Mouse (Mus musculus): ENCODE measurements around the gene Lipt1. TPM values are rescaled to one million over a fixed set of nuclear protein-coding genes. Genes with fewer than 3 reads are reported as not detected.

Lipt1 gene
- polyA plus RNA-seq, 1 experiment: 3.3 TPM

DNA sequence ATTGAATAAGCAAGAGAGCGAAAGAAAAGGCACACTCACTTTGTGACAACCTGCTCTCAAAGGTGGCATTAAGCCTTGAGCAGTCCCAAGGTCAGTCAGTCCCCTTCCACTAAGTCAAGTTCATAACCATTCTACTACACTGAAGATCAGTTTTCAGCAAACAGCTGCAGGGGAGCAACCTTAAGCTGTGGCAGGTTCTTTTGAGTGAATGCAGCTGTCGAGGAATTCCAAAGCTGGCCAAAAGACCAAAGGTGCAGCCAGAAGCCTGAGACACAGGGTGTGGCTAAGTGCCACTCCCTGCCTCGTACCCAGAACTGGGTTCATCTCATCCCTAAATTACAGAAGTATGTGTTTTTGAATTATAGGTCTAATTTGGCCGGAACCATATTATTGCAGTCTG is 28.3 kb downstream of the Lipt1 start:
- no peaks in the 10 kb centered on the region for H3K4me1 ChIP-seq (ENCODE audit: control insufficient read depth, insufficient read depth, low read length)
- peaks cover 2% of the 10 kb centered on the region for H3K36me3 ChIP-seq (ENCODE audit: control insufficient read depth, insufficient read depth, low read length)
- no peak overlapping the region for H3K27ac ChIP-seq (ENCODE audit: control insufficient read depth, insufficient read depth, low read depth, low read length)
- H3K4me3 ChIP-seq (ENCODE audit: control insufficient read depth, low read depth, low read length): no peak overlapping the region
- no peak for TF ChIP-seq POLR2A (IDR thresholded peaks at IDR 0.05; ENCODE audit: control insufficient read depth, low read depth, low read length)
- TF ChIP-seq CTCF (IDR thresholded peaks at IDR 0.05; ENCODE audit: control insufficient read depth, insufficient read depth, insufficient replicate concordance, low read depth, low read length): no peak
- no peaks in the 10 kb centered on the region for H3K27me3 ChIP-seq (ENCODE audit: control insufficient read depth, insufficient read depth, low read length)

DNA sequence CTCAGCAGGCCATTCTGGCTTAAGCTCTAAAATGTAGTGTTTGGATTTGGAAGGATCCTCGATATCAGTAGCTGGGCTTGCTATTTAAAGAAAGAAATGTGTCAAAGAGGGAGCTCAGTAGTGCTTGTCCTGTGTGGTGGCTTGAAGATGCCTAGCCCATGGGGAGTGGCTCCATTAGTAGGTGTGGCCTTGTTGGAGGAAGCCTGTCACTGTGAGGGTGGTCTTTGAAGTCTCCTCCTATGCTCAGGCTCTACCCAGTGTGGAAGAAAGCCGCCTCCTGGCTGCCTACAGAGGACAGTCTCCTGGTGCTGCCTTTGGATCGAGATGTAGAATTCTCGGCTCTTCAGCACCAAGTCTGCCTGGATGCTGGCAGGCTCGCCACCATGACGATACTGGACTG is 28.8 kb downstream of the Lipt1 start:
- H3K4me3 ChIP-seq (ENCODE audit: control insufficient read depth, low read depth, low read length): no peak overlapping the region
- no peaks in the 10 kb centered on the region for H3K36me3 ChIP-seq (ENCODE audit: control insufficient read depth, insufficient read depth, low read length)
- TF ChIP-seq CTCF (IDR thresholded peaks at IDR 0.05; ENCODE audit: control insufficient read depth, insufficient read depth, insufficient replicate concordance, low read depth, low read length): no peak
- TF ChIP-seq POLR2A (IDR thresholded peaks at IDR 0.05; ENCODE audit: control insufficient read depth, low read depth, low read length): no peak
- no peak overlapping the region for H3K27ac ChIP-seq (ENCODE audit: control insufficient read depth, insufficient read depth, low read depth, low read length)
- no peaks in the 10 kb centered on the region for H3K4me1 ChIP-seq (ENCODE audit: control insufficient read depth, insufficient read depth, low read length)
- H3K27me3 ChIP-seq (ENCODE audit: control insufficient read depth, insufficient read depth, low read length): no peaks in the 10 kb centered on the region

- Histone ChIP-seq H3K36me3 (ENCODE audit: control insufficient read depth, insufficient read depth, low read length) (no peaks in the 10 kb centered on the region), H3K4me1 (ENCODE audit: control insufficient read depth, insufficient read depth, low read length) (no peaks in the 10 kb centered on the region), H3K27me3 (ENCODE audit: control insufficient read depth, insufficient read depth, low read length) (no peaks in the 10 kb centered on the region), H3K4me3 (ENCODE audit: control insufficient read depth, low read depth, low read length) (no peak overlapping the region), H3K27ac (ENCODE audit: control insufficient read depth, insufficient read depth, low read depth, low read length) (no peak overlapping the region)
- TF ChIP-seq CTCF (IDR thresholded peaks at IDR 0.05; ENCODE audit: control insufficient read depth, insufficient read depth, insufficient replicate concordance, low read depth, low read length) (no peak), POLR2A (IDR thresholded peaks at IDR 0.05; ENCODE audit: control insufficient read depth, low read depth, low read length) (no peak)
Measured at GRCm38 (mm10) chr1:37903178-37903577, 31.6 kb downstream of the Lipt1 start.

- H3K4me1 ChIP-seq (ENCODE audit: control insufficient read depth, insufficient read depth, low read length): no peaks in the 10 kb centered on the region; the same call in 1 of the 2 replicates
- TF ChIP-seq POLR2A (IDR thresholded peaks at IDR 0.05; ENCODE audit: control insufficient read depth, low read depth, low read length) (no peak), CTCF (IDR thresholded peaks at IDR 0.05; ENCODE audit: control insufficient read depth, insufficient read depth, insufficient replicate concordance, low read depth, low read length) (no peak)
- no peaks in the 10 kb centered on the region for H3K27me3 ChIP-seq (ENCODE audit: control insufficient read depth, insufficient read depth, low read length)
- H3K27ac ChIP-seq (ENCODE audit: control insufficient read depth, insufficient read depth, low read depth, low read length): no peak overlapping the region
- H3K36me3 ChIP-seq (ENCODE audit: control insufficient read depth, insufficient read depth, low read length): no peaks in the 10 kb centered on the region
- no peak overlapping the region for H3K4me3 ChIP-seq (ENCODE audit: control insufficient read depth, low read depth, low read length)
Measured at GRCm38 (mm10) chr1:37912751-37913150, 41.2 kb downstream of the Lipt1 start.

DNA sequence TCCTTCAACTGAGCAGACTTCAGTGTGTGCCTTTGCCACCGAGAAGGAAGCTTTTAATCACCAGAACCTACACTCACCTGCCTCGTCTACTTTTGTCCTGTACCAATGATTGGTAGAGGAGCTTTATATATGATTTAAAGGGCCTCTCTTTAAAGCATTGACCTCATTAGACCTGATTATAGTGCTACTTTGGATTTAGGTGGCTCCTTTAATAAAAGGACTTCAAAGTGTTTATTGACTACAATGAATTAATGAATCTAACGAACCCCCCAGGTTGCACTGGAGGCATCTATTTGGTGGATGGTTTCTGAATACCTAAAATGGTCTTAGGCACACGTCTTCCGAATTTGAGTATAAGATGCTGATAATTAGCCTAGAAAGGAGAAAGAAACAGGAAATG is 44.9 kb downstream of the Lipt1 start, which contains the start of gene Lyg2:
Gene Lyg2, minus strand, starts transcription at position 101 of the 400 bp plus-strand sequence.
- no peak within 1 kb of the TSS for H3K4me3 ChIP-seq (ENCODE audit: control insufficient read depth, low read depth, low read length)
- no peaks in the 10 kb centered on the region for H3K36me3 ChIP-seq (ENCODE audit: control insufficient read depth, insufficient read depth, low read length)
- H3K4me1 ChIP-seq (ENCODE audit: control insufficient read depth, insufficient read depth, low read length): no peaks in the 10 kb centered on the region; the same call in 1 of the 2 replicates
- H3K27me3 ChIP-seq (ENCODE audit: control insufficient read depth, insufficient read depth, low read length): no peaks in the 10 kb centered on the region
- no peak within 1 kb of the TSS for H3K27ac ChIP-seq (ENCODE audit: control insufficient read depth, insufficient read depth, low read depth, low read length)
- TF ChIP-seq POLR2A (IDR thresholded peaks at IDR 0.05; ENCODE audit: control insufficient read depth, low read depth, low read length): no peak
- no peak for TF ChIP-seq CTCF (IDR thresholded peaks at IDR 0.05; ENCODE audit: control insufficient read depth, insufficient read depth, insufficient replicate concordance, low read depth, low read length)

- Histone ChIP-seq H3K27ac (ENCODE audit: control insufficient read depth, insufficient read depth, low read depth, low read length) (no peak overlapping the region), H3K36me3 (ENCODE audit: control insufficient read depth, insufficient read depth, low read length) (no peaks in the 10 kb centered on the region), H3K27me3 (ENCODE audit: control insufficient read depth, insufficient read depth, low read length) (no peaks in the 10 kb centered on the region), H3K4me1 (ENCODE audit: control insufficient read depth, insufficient read depth, low read length) (no peaks in the 10 kb centered on the region; the same call in 1 of the 2 replicates), H3K4me3 (ENCODE audit: control insufficient read depth, low read depth, low read length) (no peak overlapping the region)
- TF ChIP-seq POLR2A (IDR thresholded peaks at IDR 0.05; ENCODE audit: control insufficient read depth, low read depth, low read length): no peak
- no peak for TF ChIP-seq CTCF (IDR thresholded peaks at IDR 0.05; ENCODE audit: control insufficient read depth, insufficient read depth, insufficient replicate concordance, low read depth, low read length)
Measured at GRCm38 (mm10) chr1:37917666-37918065, 46.1 kb downstream of the Lipt1 start.

- Histone ChIP-seq H3K27me3 (ENCODE audit: control insufficient read depth, insufficient read depth, low read length) (no peaks in the 10 kb centered on the region), H3K4me3 (ENCODE audit: control insufficient read depth, low read depth, low read length) (no peak overlapping the region), H3K36me3 (ENCODE audit: control insufficient read depth, insufficient read depth, low read length) (no peaks in the 10 kb centered on the region), H3K27ac (ENCODE audit: control insufficient read depth, insufficient read depth, low read depth, low read length) (no peak overlapping the region), H3K4me1 (ENCODE audit: control insufficient read depth, insufficient read depth, low read length) (no peaks in the 10 kb centered on the region; the same call in 1 of the 2 replicates)
- no peak for TF ChIP-seq CTCF (IDR thresholded peaks at IDR 0.05; ENCODE audit: control insufficient read depth, insufficient read depth, insufficient replicate concordance, low read depth, low read length)
- no peak for TF ChIP-seq POLR2A (IDR thresholded peaks at IDR 0.05; ENCODE audit: control insufficient read depth, low read depth, low read length)
Measured at GRCm38 (mm10) chr1:37918096-37918495, 46.6 kb downstream of the Lipt1 start.

- no peak overlapping the region for H3K27ac ChIP-seq (ENCODE audit: control insufficient read depth, insufficient read depth, low read depth, low read length)
- no peak for TF ChIP-seq CTCF (IDR thresholded peaks at IDR 0.05; ENCODE audit: control insufficient read depth, insufficient read depth, insufficient replicate concordance, low read depth, low read length)
- no peaks in the 10 kb centered on the region for H3K27me3 ChIP-seq (ENCODE audit: control insufficient read depth, insufficient read depth, low read length)
- H3K36me3 ChIP-seq (ENCODE audit: control insufficient read depth, insufficient read depth, low read length): no peaks in the 10 kb centered on the region
- peaks cover 6% of the 10 kb centered on the region for H3K4me1 ChIP-seq (ENCODE audit: control insufficient read depth, insufficient read depth, low read length)
- no peak overlapping the region for H3K4me3 ChIP-seq (ENCODE audit: control insufficient read depth, low read depth, low read length)
Measured at GRCm38 (mm10) chr1:37922536-37922935, 51.0 kb downstream of the Lipt1 start.

Other genes starting within 250 kb of the Lipt1 start
- 2.2 and 3.3 TPM in 2 replicates for gene 2010300C02Rik, start 151.7 kb upstream of the Lipt1 start, polyA plus RNA-seq (2012; rRNA removed)
- gene Tsga10, start 5.3 kb upstream of the Lipt1 start, polyA plus RNA-seq (2012; rRNA removed): 31.1 and 36.4 TPM in 2 replicates
- 1.2 and 1.8 TPM in 2 replicates for gene Mitd1, start 18.7 kb downstream of the Lipt1 start, polyA plus RNA-seq (2012; rRNA removed)
- gene Mrpl30, start 18.7 kb downstream of the Lipt1 start, polyA plus RNA-seq (2012; rRNA removed): 64.9 and 71.3 TPM in 2 replicates
- gene Lyg2, start 44.8 kb downstream of the Lipt1 start, polyA plus RNA-seq (2012; rRNA removed): not detected in 2 replicates
- not detected in 2 replicates for gene Lyg1, start 86.0 kb downstream of the Lipt1 start, polyA plus RNA-seq (2012; rRNA removed)
- 23.8 and 27.6 TPM in 2 replicates for gene Txndc9, start 126.2 kb downstream of the Lipt1 start, polyA plus RNA-seq (2012; rRNA removed)
- gene Eif5b, start 126.3 kb downstream of the Lipt1 start, polyA plus RNA-seq (2012; rRNA removed): 31.8 and 46.4 TPM in 2 replicates